19 mouse cellular contexts compared by ENCODE assay signal in the genomic region with DNA sequence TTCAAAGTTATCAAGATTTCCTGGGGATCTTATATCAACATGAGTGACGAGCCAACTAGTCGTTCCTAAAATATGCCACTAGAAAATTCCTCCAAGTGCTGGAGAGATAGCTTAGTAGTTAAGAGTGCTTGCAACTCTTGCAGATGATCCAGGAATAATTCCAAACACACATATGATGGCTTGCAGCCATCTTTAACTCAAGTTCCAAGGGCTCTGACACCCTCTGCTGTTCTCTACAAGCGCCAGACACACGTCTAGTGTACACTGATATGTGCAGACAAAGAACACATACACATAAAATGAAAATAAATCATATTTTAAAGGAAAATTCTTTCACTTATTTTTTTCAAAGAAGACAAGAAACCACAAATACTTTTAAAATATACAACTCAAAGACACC.
DNase-seq lines count a peak whose midpoint lies in the region; ATAC-seq and TF ChIP-seq lines count a peak whose summit lies in the region.
"Had no signal": no experiment of that assay in that cellular context is flagged by ENCODE, and none has a peak within 500 bp of the region (broad histone marks: within the 10 kb centered on the region; RNA-seq: fewer than 3 reads in every experiment).

No protein-coding gene starts in this region.

- no peak overlapping the region for H3K27ac ChIP-seq in forebrain, embryonic 14.5 days (ENCODE audit: low read depth, low read length)
- H3K27ac ChIP-seq in forebrain, embryonic 12.5 days, result no peak overlapping the region
- no peak overlapping the region for H3K27ac ChIP-seq in heart, postnatal 0 days (ENCODE audit: low read depth)
- H3K27ac ChIP-seq in forebrain, postnatal 0 days (ENCODE audit: low read depth, low read length), result no peak overlapping the region
- H3K27ac ChIP-seq: embryonic facial prominence, embryonic 15.5 days; hindbrain, embryonic 13.5 days; hindbrain, postnatal 0 days had no signal

- H3K4me2 ChIP-seq in forebrain, embryonic 14.5 days (ENCODE audit: low read length), result no peak overlapping the region
- no peak overlapping the region for H3K4me2 ChIP-seq in forebrain, embryonic 12.5 days
- no peak overlapping the region for H3K4me2 ChIP-seq in heart, postnatal 0 days (ENCODE audit: low read depth, low read length)
- H3K4me2 ChIP-seq in forebrain, postnatal 0 days (ENCODE audit: low read depth), result no peak overlapping the region
- H3K4me2 ChIP-seq: embryonic facial prominence, embryonic 15.5 days; heart, embryonic 12.5 days; hindbrain, embryonic 13.5 days had no signal

- H3K4me3 ChIP-seq in forebrain, embryonic 14.5 days (ENCODE audit: low read depth, low read length), result no peak overlapping the region
- no peak overlapping the region for H3K4me3 ChIP-seq in forebrain, embryonic 12.5 days (replicated peaks)
- H3K4me3 ChIP-seq in heart, postnatal 0 days (ENCODE audit: low read depth, low read length), result no peak overlapping the region
- no peak overlapping the region for H3K4me3 ChIP-seq in forebrain, postnatal 0 days (ENCODE audit: low read depth, low read length)
- H3K4me3 ChIP-seq: embryonic facial prominence, embryonic 15.5 days; erythroblast, embryonic 14.5 days; heart, embryonic 12.5 days; hindbrain, embryonic 13.5 days had no signal

- no peak overlapping the region for H3K9ac ChIP-seq in forebrain, embryonic 14.5 days (ENCODE audit: low read length)
- no peak overlapping the region for H3K9ac ChIP-seq in forebrain, embryonic 12.5 days
- H3K9ac ChIP-seq in heart, postnatal 0 days (replicated peaks; ENCODE audit: low read depth, low read length), result no peak overlapping the region
- H3K9ac ChIP-seq in forebrain, postnatal 0 days, result no peak overlapping the region
- H3K9ac ChIP-seq: embryonic facial prominence, embryonic 15.5 days; heart, embryonic 12.5 days; hindbrain, embryonic 13.5 days had no signal

- peak; percentile 70; the same call in 1 of the 2 replicates for ATAC-seq in forebrain, embryonic 14.5 days
- ATAC-seq in forebrain, embryonic 12.5 days (ENCODE audit: low FRiP score), result no peak
- ATAC-seq in heart, postnatal 0 days (ENCODE audit: insufficient read depth, low read depth), result no peak
- peak; percentile 70 for ATAC-seq in forebrain, postnatal 0 days
- ATAC-seq: hindbrain, postnatal 0 days had no signal

- intact Hi-C loops in heart, postnatal 25 days (cut with DNase I), result loop anchor here (5.0 kb wide), 1 partner anchor 159 kb away; no protein-coding TSS in a partner anchor

- H3K27me3 ChIP-seq in forebrain, embryonic 14.5 days (replicated peaks; ENCODE audit: control insufficient read depth, insufficient read depth, low read length), result no peaks in the 10 kb centered on the region
- no peaks in the 10 kb centered on the region for H3K27me3 ChIP-seq in forebrain, embryonic 12.5 days
- no peaks in the 10 kb centered on the region for H3K27me3 ChIP-seq in heart, postnatal 0 days (ENCODE audit: control insufficient read depth, insufficient read depth, low read length)
- H3K27me3 ChIP-seq in forebrain, postnatal 0 days (ENCODE audit: insufficient read depth, low read length), result no peaks in the 10 kb centered on the region
- H3K27me3 ChIP-seq: embryonic facial prominence, embryonic 15.5 days; heart, embryonic 12.5 days; hindbrain, embryonic 13.5 days had no signal

- H3K9me3 ChIP-seq in forebrain, embryonic 14.5 days (replicated peaks; ENCODE audit: control insufficient read depth, low read length), result no peaks in the 10 kb centered on the region
- 0 out of 2 replicates have a peak, but pooled peaks cover 5% of the 10 kb centered on the region for H3K9me3 ChIP-seq in forebrain, embryonic 12.5 days
- no peaks in the 10 kb centered on the region for H3K9me3 ChIP-seq in heart, postnatal 0 days (replicated peaks; ENCODE audit: control insufficient read depth, low read length)
- no peaks in the 10 kb centered on the region for H3K9me3 ChIP-seq in forebrain, postnatal 0 days (ENCODE audit: low read length)
- H3K9me3 ChIP-seq: embryonic facial prominence, embryonic 15.5 days; hindbrain, embryonic 13.5 days had no signal

- DNase-seq in forebrain, embryonic 14.5 days (ENCODE audit: low spot score), result peak; percentile 69
- no peak for DNase-seq in heart, postnatal 0 days (ENCODE audit: low spot score)
- no peak for DNase-seq in heart, postnatal 25 days (ENCODE audit: low spot score)
- peak; percentile 45 for DNase-seq in brain, adult 2 months (ENCODE audit: low read depth, low spot score)
- peak; percentile 40 for DNase-seq in forebrain, postnatal 0 days
- no peak for DNase-seq in cerebellum, postnatal 10 days
- DNase-seq: adrenal gland, postnatal 10 days; cerebellum, adult 18-20 months; cerebellum, adult 9-11 months; embryo, embryonic 11 days; heart, adult 18-20 months; heart, postnatal 4 days; kidney, adult 2 months had no signal

- no peak for TF ChIP-seq EP300 in heart, postnatal 0 days (IDR thresholded peaks at IDR 0.05; ENCODE audit: low read depth)

- no peaks in the 10 kb centered on the region for H3K36me3 ChIP-seq in forebrain, embryonic 14.5 days (ENCODE audit: control insufficient read depth, insufficient read depth, low read length)
- H3K36me3 ChIP-seq in forebrain, embryonic 12.5 days (replicated peaks), result no peaks in the 10 kb centered on the region; the same call in 1 of the 2 replicates
- no peaks in the 10 kb centered on the region for H3K36me3 ChIP-seq in heart, postnatal 0 days (replicated peaks; ENCODE audit: control insufficient read depth, insufficient read depth, low read length)
- no peaks in the 10 kb centered on the region for H3K36me3 ChIP-seq in forebrain, postnatal 0 days (ENCODE audit: insufficient read depth)
- H3K36me3 ChIP-seq: embryonic facial prominence, embryonic 15.5 days; heart, embryonic 12.5 days; hindbrain, embryonic 13.5 days had no signal

- H3K4me1 ChIP-seq in forebrain, embryonic 14.5 days (ENCODE audit: control insufficient read depth, insufficient read depth, low read length), result peaks cover 2% of the 10 kb centered on the region; the same call in 1 of the 2 replicates
- H3K4me1 ChIP-seq in forebrain, embryonic 12.5 days, result peaks cover 18% of the 10 kb centered on the region
- H3K4me1 ChIP-seq in heart, postnatal 0 days (ENCODE audit: control insufficient read depth, insufficient read depth), result peaks cover 17% of the 10 kb centered on the region; the same call in 1 of the 2 replicates
- no peaks in the 10 kb centered on the region for H3K4me1 ChIP-seq in forebrain, postnatal 0 days (ENCODE audit: insufficient read depth)

- 0 out of 2 replicates have a peak, but pooled peaks have one; percentile 3 for TF ChIP-seq CTCF in heart, postnatal 0 days (IDR thresholded peaks at IDR 0.05; ENCODE audit: low read depth)
- TF ChIP-seq CTCF in forebrain, postnatal 0 days (IDR thresholded peaks at IDR 0.05; ENCODE audit: low read depth), result no peak

- WGBS in forebrain, embryonic 14.5 days, result 77% methylated on average over 4 of the region's 4 CpGs
- 91% methylated on average over 4 of the region's 4 CpGs for WGBS in forebrain, embryonic 12.5 days
- 29% methylated on average over 4 of the region's 4 CpGs for WGBS in heart, postnatal 0 days
- WGBS in forebrain, postnatal 0 days, result 56% methylated on average over 4 of the region's 4 CpGs

Comparison
In these comparisons a context has a peak if more than half of its experiments do, and no peak if none do; other contexts are left out.
1. ATAC-seq: peak in forebrain, embryonic 14.5 days (single experiment) and forebrain, postnatal 0 days (single experiment); none in forebrain, embryonic 12.5 days (single experiment) and heart, postnatal 0 days (single experiment).
2. DNase-seq: peak in forebrain, embryonic 14.5 days (single experiment), brain, adult 2 months (single experiment) and forebrain, postnatal 0 days (single experiment); none in heart, postnatal 0 days (single experiment), heart, postnatal 25 days (single experiment) and cerebellum, postnatal 10 days (0 of 2).